Comparison of ENCODE assay signal across 13 mouse cellular contexts in genomic region chr15:95774674-95775414, GRCm38 (mm10).
"Had no signal": no experiment of that assay in that cellular context is flagged by ENCODE, and none has a peak within 500 bp of the region (broad histone marks: within the 10 kb centered on the region; RNA-seq: fewer than 3 reads in every experiment).

No protein-coding gene starts in this region.

- H3K4me3 ChIP-seq: limb, embryonic 10.5 days; limb, embryonic 13.5 days; midbrain, embryonic 13.5 days; stomach, embryonic 15.5 days had no signal

- DNase-seq: kidney, postnatal 25 days; liver; liver, postnatal 0 days; lung, embryonic 14.5 days; thymus, postnatal 25 days had no signal

- H3K27ac ChIP-seq: limb, embryonic 10.5 days; limb, embryonic 13.5 days; liver, embryonic 14.5 days; macrophage; midbrain, embryonic 13.5 days; stomach, embryonic 15.5 days had no signal

- H3K9me3 ChIP-seq: limb, embryonic 10.5 days; limb, embryonic 13.5 days; midbrain, embryonic 13.5 days; stomach, embryonic 15.5 days had no signal

- H3K4me2 ChIP-seq: limb, embryonic 13.5 days; lung, embryonic 14.5 days; midbrain, embryonic 13.5 days; stomach, embryonic 15.5 days had no signal

- H3K9ac ChIP-seq: limb, embryonic 13.5 days; liver, embryonic 14.5 days; liver, postnatal 0 days; lung, embryonic 14.5 days; midbrain, embryonic 13.5 days; stomach, embryonic 15.5 days had no signal

- ATAC-seq: liver, postnatal 0 days; lung, postnatal 0 days; midbrain, embryonic 13.5 days; midbrain, embryonic 16.5 days had no signal

- H3K4me1 ChIP-seq: limb, embryonic 10.5 days; limb, embryonic 13.5 days; midbrain, embryonic 13.5 days; stomach, embryonic 15.5 days had no signal

- H3K36me3 ChIP-seq: limb, embryonic 10.5 days; limb, embryonic 13.5 days; midbrain, embryonic 13.5 days; stomach, embryonic 15.5 days had no signal

- H3K27me3 ChIP-seq: limb, embryonic 13.5 days; midbrain, embryonic 13.5 days; stomach, embryonic 15.5 days had no signal
